Mouse (Mus musculus): ENCODE data around the gene 1700093K21Rik. TPM values are rescaled to one million over a fixed set of nuclear protein-coding genes. Genes with fewer than 3 reads are reported as not detected.

The 1700093K21Rik gene
- 0.65 and 0.86 TPM in 2 replicates for polyA plus RNA-seq (2012; rRNA removed)

GRCm38 (mm10) chr11:23520473-23521205 is at the start of gene 1700093K21Rik:
Gene 1700093K21Rik, minus strand, starts transcription at chr11:23521155.

DNA sequence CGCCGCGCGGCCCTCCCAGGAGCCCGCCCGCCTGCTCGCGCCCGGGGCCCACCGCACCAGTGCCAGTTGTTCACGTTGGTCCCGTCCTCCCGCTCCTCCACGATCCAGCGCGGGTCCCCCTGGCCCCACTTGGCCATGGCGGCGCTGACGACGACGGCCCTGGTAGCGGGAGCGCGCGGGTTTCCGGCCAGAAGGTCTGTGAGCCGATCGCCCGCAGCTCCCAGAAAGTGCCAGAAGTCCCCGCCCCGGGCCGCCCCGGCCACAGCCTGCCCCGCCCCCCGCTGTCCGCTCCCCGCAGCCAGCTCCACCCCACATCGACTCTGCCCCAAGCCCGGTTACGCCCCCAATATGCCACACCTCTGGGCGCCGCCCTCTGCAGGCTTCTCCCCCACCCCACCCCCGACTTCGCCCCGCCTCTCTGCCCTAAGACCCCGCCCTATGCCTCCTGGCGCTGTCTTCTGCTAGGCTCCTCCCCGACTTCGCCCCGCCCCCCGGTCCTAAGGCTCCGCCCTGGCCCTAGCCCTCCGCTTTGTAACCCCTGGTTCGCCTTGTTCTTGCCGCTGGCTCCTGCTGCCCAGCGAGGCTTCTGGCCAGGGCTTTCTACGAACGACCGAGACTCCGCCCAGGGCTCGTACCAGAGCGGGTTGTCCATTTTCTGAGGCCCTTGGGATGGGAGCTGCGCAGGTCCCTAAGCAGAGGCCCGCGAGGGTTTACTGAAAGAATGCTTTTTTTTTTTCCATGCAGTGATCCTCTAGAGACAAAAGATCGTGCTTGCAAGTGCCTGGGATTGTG is 23.0 kb downstream of the 1700093K21Rik start, which contains the start of gene Ahsa2:
TSS of gene Ahsa2 (minus strand) at position 313 of the 792 bp plus-strand sequence.

Other genes with a start within 250 kb of the 1700093K21Rik start
- 40.9 and 43.5 TPM in 2 replicates for gene Usp34, start 214.3 kb downstream of the 1700093K21Rik start, polyA plus RNA-seq (2012; rRNA removed)
- 123 and 141 TPM in 2 replicates for gene Ahsa2, start 23.1 kb downstream of the 1700093K21Rik start, polyA plus RNA-seq (2012; rRNA removed)
- 45.7 and 52.4 TPM in 2 replicates for gene 0610010F05Rik, start 112.5 kb upstream of the 1700093K21Rik start, polyA plus RNA-seq (2012; rRNA removed)
- gene Pus10, start 144.5 kb upstream of the 1700093K21Rik start, polyA plus RNA-seq (2012; rRNA removed) = 14.7 and 16.4 TPM in 2 replicates
- gene Pex13, start 144.8 kb upstream of the 1700093K21Rik start, polyA plus RNA-seq (2012; rRNA removed) = 17.8 and 20.3 TPM in 2 replicates
- 0.75 and 1.2 TPM in 2 replicates for gene Rel, start 249.8 kb upstream of the 1700093K21Rik start, polyA plus RNA-seq (2012; rRNA removed)